Mouse (Mus musculus): Measurements from ENCODE around the gene Anxa9.

Gene Anxa9

DNA sequence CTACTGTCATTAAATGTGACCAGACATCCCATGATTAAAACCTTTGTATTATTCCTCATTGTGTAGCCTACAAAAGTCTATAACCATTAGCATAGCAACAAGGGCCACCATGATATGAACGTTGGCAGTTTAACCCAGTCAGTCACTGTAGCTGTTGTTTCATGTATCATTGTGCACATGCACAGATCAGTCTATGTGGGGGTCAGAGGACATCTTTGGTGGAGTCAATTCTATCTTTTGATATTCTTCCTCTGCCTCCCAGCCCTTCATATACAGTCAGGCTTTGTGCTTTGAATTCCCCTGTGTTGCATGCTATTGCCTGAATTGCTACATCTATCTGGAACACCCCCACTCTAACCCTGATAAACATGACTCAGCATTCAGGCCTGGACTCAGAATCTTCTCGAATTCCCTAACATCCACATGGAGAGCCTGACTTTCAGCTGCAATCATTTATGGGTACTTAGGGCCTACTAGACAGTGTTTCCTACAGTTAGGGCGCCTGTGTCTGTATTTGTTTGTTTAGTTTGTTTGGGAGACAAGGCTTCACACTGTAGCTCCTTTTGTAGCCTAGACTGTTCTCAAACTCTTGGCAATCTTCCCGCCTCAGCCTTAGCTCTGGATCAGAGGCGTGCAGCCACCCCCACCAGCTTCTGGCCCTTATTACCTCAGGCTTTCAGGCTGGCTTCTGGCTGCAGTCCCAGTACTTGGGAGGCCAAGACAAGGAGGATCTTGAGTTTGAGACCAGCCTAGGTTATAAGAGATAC, 60.3 kb downstream of the Anxa9 start:
- DNase-seq (ENCODE audit: low read depth) = no peak

Measured in c-Kit-positive CD71-positive TER-119-negative erythroid progenitor cells, embryonic 14.5 days (primary cell).